Comparison of ENCODE assay signal across 8 mouse cellular contexts in the genomic region with DNA sequence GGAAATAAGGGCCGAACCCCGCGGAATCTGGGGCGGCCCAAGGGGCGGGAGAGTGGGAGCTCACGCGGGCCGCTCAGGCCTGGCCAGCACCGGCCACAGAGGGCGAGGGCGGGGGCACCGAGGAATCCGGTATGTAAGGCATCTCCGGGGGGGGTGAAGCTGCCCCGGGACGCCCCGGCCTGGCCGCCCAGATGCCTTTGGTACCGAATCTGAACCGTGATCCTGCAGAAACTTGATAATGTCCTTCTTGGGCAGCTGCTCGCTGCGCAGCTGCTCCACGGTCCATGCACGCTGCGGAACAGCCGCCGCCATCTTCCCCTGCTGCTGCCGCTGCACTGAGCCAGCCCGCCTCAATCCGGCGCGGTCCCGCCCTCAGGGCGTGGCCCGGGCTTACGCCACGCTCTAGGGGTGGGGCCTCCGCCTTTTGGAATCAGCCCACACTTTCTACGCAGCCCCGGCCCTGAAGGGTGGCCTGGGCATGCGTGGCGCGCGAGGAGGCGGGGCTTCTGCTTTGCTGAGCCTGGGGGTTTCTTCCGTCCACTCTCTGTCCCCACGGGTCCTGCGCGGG. TPM values are rescaled to one million over a fixed set of nuclear protein-coding genes. Genes with fewer than 3 reads are reported as not detected.
DNase-seq lines count a peak whose midpoint lies in the region; ATAC-seq lines count a peak whose summit lies in the region.

A gene (minus strand): TSS at position 397 of the 568 bp plus-strand sequence.

- peak; percentile 90 for DNase-seq in WW6 (ENCODE audit: low read depth, low spot score)
- DNase-seq in cerebellum, postnatal 4 days (ENCODE audit: low spot score in 2 of 2): peak; percentile 96 to 97
- DNase-seq in gastrocnemius, adult 18-20 months (ENCODE audit: low spot score): peak; percentile 98
- DNase-seq in left cerebral cortex, adult 18-20 months (ENCODE audit: low spot score in 2 of 2): peak; percentile 97
- peak; percentile 98 for DNase-seq in right cerebral cortex, adult 18-20 months
- DNase-seq in urinary bladder, postnatal 10 days (ENCODE audit: low spot score): peak; percentile 84

- H3K4me3 ChIP-seq in hindbrain, embryonic 16.5 days (ENCODE audit: low read length): peak within 1 kb of the TSS; percentile 92
- peak within 1 kb of the TSS; percentile 79 for H3K4me3 ChIP-seq in macrophage (ENCODE audit: inconsistent target)

- H3K9me3 ChIP-seq in hindbrain, embryonic 16.5 days (ENCODE audit: control insufficient read depth, low read length): no peaks in the 10 kb centered on the region

- H3K9ac ChIP-seq in hindbrain, embryonic 16.5 days (ENCODE audit: low read depth, low read length): peak within 1 kb of the TSS; percentile 82

- H3K79me2 ChIP-seq in macrophage (ENCODE audit: inconsistent target): peaks cover 8% of the 10 kb centered on the region; the same call in 1 of the 2 replicates

- peak; percentile 99 for ATAC-seq in hindbrain, embryonic 16.5 days

- peaks cover 4% of the 10 kb centered on the region for H3K36me3 ChIP-seq in hindbrain, embryonic 16.5 days (ENCODE audit: control insufficient read depth, insufficient read depth, low read length)
- H3K36me3 ChIP-seq in macrophage (ENCODE audit: inconsistent target): no peaks in the 10 kb centered on the region

- peaks cover 25% of the 10 kb centered on the region for H3K4me1 ChIP-seq in hindbrain, embryonic 16.5 days (ENCODE audit: control insufficient read depth, insufficient read depth, low read depth, low read length)

- H3K27me3 ChIP-seq in hindbrain, embryonic 16.5 days (replicated peaks; ENCODE audit: control insufficient read depth, insufficient read depth, low read length): no peaks in the 10 kb centered on the region

- H3K27ac ChIP-seq in hindbrain, embryonic 16.5 days (ENCODE audit: low read depth, low read length): peak within 1 kb of the TSS; percentile 96
- peak within 1 kb of the TSS; percentile 67 for H3K27ac ChIP-seq in macrophage

- WGBS in hindbrain, embryonic 16.5 days: 0% methylated on average over 48 of the region's 49 CpGs
- WGBS in macrophage (ENCODE audit: missing documents): under 1% methylated on average over 47 of the region's 49 CpGs

- peak within 1 kb of the TSS; percentile 83 for H3K4me2 ChIP-seq in hindbrain, embryonic 16.5 days (ENCODE audit: low read length)

RNA-seq across cellular contexts. Expression of the gene that starts here (rescaled TPM):
- total RNA-seq in gastrocnemius, adult 18-20 months (2021): 100 to 1,000 TPM; 188 to 207 TPM
- polyA plus RNA-seq in hindbrain, embryonic 16.5 days (2015; fragmentation: Nextera tagmentation; extraction: Ambion mirVana): 388 and 458 TPM in 2 replicates
- 100 to 1,000 TPM; 173 to 174 TPM for total RNA-seq in left cerebral cortex, adult 18-20 months (2021)
- 10 to 100 TPM in 20 of 26 experiments, 1 to 10 TPM in 6; 6.5 to 35.0 (median 16.4) TPM for total RNA-seq in macrophage (2018; cell fraction: chromatin; rRNA removed)
- total RNA-seq in macrophage (2018; cell fraction: cytosol; rRNA removed): 10 to 100 TPM; 24.6 to 52.8 (median 38.3) TPM
- 10 to 100 TPM in 22 of 26 experiments, 1 to 10 TPM in 4; 8.1 to 45.3 (median 16.8) TPM for total RNA-seq in macrophage (2018; cell fraction: nucleus; rRNA removed)
- polyA plus RNA-seq in macrophage (2018): 40.8 to 95.0 TPM (median 60.5 TPM) in 3 replicates

Comparison
In these comparisons a context has a peak if more than half of its experiments do, and no peak if none do; other contexts are left out.
1. Peak in every context shown above with its lines: DNase-seq, ATAC-seq, H3K4me3 ChIP-seq and H3K27ac ChIP-seq.